Mouse (Mus musculus) limb, embryonic 12.5 days (tissue): ENCODE data around the gene Hps4. TPM values are rescaled to one million over a fixed set of nuclear protein-coding genes. Genes with fewer than 3 reads are reported as not detected.

Source experiments
- ATAC-seq: fragments of 200-750 bp; cut with Nextera tagmentation; 2 replicates; pipeline ENCODE4 v1.8.0; 2017; ENCODE audit warnings: low read depth, moderate TSS enrichment; ENCODE audit not compliant: insufficient number of reproducible peaks, insufficient read depth, low FRiP score, low TSS enrichment
- H3K27ac ChIP-seq: fragments of 300-500 bp; sonication (generic); 2 replicates; pipeline ENCODE4 v1.5.1; 2016; ENCODE audit warnings: mild to moderate bottlenecking, moderate library complexity
- H3K27me3 ChIP-seq: fragments of 300-500 bp; sonication (generic); 2 replicates; pipeline ENCODE4 v1.6.1; 2016; ENCODE audit warnings: mild to moderate bottlenecking, moderate library complexity
- H3K36me3 ChIP-seq: fragments of 300-500 bp; sonication (generic); 2 replicates; pipeline ENCODE4 v1.6.1; 2016; ENCODE audit warnings: mild to moderate bottlenecking, moderate library complexity
- H3K4me1 ChIP-seq: fragments of 300-500 bp; sonication (generic); replicated peaks from 2 replicates; pipeline ENCODE4 v1.6.1; 2016
- H3K4me2 ChIP-seq: fragments of 300-500 bp; sonication (generic); 2 replicates; pipeline ENCODE4 v1.6.1; 2016; ENCODE audit warnings: mild to moderate bottlenecking, moderate library complexity
- H3K4me3 ChIP-seq: fragments of 300-500 bp; sonication (generic); replicated peaks from 2 replicates; pipeline ENCODE4 v1.5.1; 2016; ENCODE audit warnings: mild to moderate bottlenecking
- H3K9ac ChIP-seq: fragments of 300-500 bp; sonication (generic); replicated peaks from 2 replicates; pipeline ENCODE4 v1.6.1; 2016; ENCODE audit warnings: mild to moderate bottlenecking, moderate library complexity
- H3K9me3 ChIP-seq: fragments of 300-500 bp; sonication (generic); 2 replicates; pipeline ENCODE4 v1.6.1; 2016; ENCODE audit warnings: mild to moderate bottlenecking, moderate library complexity
- WGBS: fragments of 180-500 bp; shearing (Covaris S2); methylation state at CpG from one replicate; pipeline ENCODE4 v1.1.7; 2016; 5-methylcytosine and 5-hydroxymethylcytosine counted together
- polyA plus RNA-seq: library from polyadenylated mRNA; unstranded; fragments of >200 nt; fragmentation: Nextera tagmentation; extraction: Ambion mirVana; gene quantifications from 2 replicates; pipeline ENCODE4 v1.2.1, GENCODE M21; 2016

Gene Hps4
- polyA plus RNA-seq, 1 experiment from 2014 or later = 40.1 TPM

GRCm38 (mm10) chr5:112384805-112385472 is 42.1 kb downstream of the Hps4 start:
- H3K9ac ChIP-seq = no peak overlapping the region
- no peaks in the 10 kb centered on the region for H3K9me3 ChIP-seq
- H3K27me3 ChIP-seq = no peaks in the 10 kb centered on the region
- H3K36me3 ChIP-seq = peaks cover 37% of the 10 kb centered on the region
- no peak overlapping the region for H3K4me2 ChIP-seq
- ATAC-seq = no peak
- 93% methylated on average over 13 of the region's 13 CpGs for WGBS
- no peak overlapping the region for H3K4me3 ChIP-seq
- no peak overlapping the region for H3K27ac ChIP-seq
- H3K4me1 ChIP-seq = 0 out of 2 replicates have a peak, but pooled peaks cover 7% of the 10 kb centered on the region

- ATAC-seq = no peak
- no peak overlapping the region for H3K4me2 ChIP-seq
- 0 out of 2 replicates have a peak, but pooled peaks cover 7% of the 10 kb centered on the region for H3K4me1 ChIP-seq
- no peak overlapping the region for H3K4me3 ChIP-seq
- H3K27ac ChIP-seq = no peak overlapping the region
- H3K9me3 ChIP-seq = no peaks in the 10 kb centered on the region
- H3K9ac ChIP-seq = no peak overlapping the region
- peaks cover 41% of the 10 kb centered on the region for H3K36me3 ChIP-seq
- H3K27me3 ChIP-seq = no peaks in the 10 kb centered on the region; the same call in 1 of the 2 replicates
- 62% methylated on average over 2 of the region's 2 CpGs for WGBS
Measured at GRCm38 (mm10) chr5:112385973-112386372, 43.1 kb downstream of the Hps4 start.

DNA sequence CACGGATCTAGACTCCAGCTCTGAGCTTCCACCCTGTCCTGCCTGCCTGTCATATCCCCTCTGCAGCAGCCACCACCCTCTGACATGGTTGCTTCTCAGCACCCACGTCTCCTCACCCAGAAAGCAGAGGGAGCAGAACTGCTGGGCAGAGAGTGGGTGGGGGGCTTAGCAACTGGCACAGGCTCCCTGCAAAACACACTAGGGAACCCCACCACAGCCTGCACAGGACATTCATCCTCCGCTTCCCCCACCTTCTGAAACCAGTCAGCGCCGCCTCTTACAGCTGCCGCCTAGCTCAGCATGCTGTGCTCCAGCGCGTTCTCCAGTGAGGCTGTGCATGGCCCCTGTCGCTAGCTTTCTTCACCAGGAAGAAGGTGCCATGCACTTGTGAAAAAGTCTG is 46.5 kb downstream of the Hps4 start:
- no peak for ATAC-seq
- H3K9ac ChIP-seq = 0 out of 2 replicates have a peak overlapping the region, but pooled peaks have one; percentile 23
- no peak overlapping the region for H3K4me2 ChIP-seq
- H3K9me3 ChIP-seq = no peaks in the 10 kb centered on the region
- peaks cover 30% of the 10 kb centered on the region for H3K27me3 ChIP-seq
- peaks cover 5% of the 10 kb centered on the region for H3K4me1 ChIP-seq
- H3K4me3 ChIP-seq = no peak overlapping the region
- H3K36me3 ChIP-seq = peaks cover 51% of the 10 kb centered on the region
- WGBS = 77% methylated on average over 9 of the region's 9 CpGs
- no peak overlapping the region for H3K27ac ChIP-seq

- Histone ChIP-seq H3K4me1 (peaks cover 14% of the 10 kb centered on the region), H3K27ac (no peak overlapping the region), H3K4me3 (no peak overlapping the region), H3K4me2 (no peak overlapping the region), H3K9ac (no peak overlapping the region), H3K27me3 (peaks cover 30% of the 10 kb centered on the region), H3K36me3 (peaks cover 35% of the 10 kb centered on the region), H3K9me3 (no peaks in the 10 kb centered on the region)
- 47% methylated on average over 16 of the region's 16 CpGs for WGBS
- no peak for ATAC-seq
Measured at GRCm38 (mm10) chr5:112391002-112391401, 48.1 kb downstream of the Hps4 start.

DNA sequence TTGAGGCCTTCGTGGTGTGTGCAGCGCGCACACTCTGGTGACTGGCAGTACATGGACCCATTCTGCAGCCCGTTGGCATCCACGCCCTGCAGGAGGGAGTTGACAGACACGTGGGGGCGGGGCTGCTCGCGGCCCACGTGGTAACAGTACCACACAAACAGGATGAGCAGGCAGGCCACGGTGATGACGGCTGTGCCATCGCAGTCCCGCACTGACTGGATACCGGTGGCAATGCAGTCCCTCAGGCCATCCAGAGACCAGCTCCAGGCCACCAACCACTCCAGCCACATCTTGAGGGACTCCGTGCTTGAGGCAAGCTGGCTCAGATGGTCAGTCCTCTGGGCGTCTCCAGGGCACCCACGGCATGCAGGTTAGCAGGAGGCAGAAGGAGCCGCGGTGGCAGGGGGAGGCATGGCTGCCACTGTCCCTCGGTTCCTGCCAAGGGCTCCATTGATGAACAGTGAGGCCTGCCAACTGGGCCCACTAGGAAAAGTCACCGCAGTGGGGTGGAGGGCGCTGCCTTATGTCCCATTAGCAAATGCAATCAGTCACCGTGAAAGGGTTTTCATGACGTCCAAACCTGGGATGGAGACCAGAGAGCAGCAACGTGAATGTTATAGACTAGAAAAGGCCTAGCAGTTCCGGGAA is 48.9 kb downstream of the Hps4 start:
- H3K4me1 ChIP-seq = peaks cover 18% of the 10 kb centered on the region
- peaks cover 30% of the 10 kb centered on the region for H3K27me3 ChIP-seq
- no peaks in the 10 kb centered on the region for H3K9me3 ChIP-seq
- no peak overlapping the region for H3K4me2 ChIP-seq
- 67% methylated on average over 27 of the region's 27 CpGs for WGBS
- H3K27ac ChIP-seq = no peak overlapping the region
- H3K9ac ChIP-seq = no peak overlapping the region
- no peak for ATAC-seq
- H3K36me3 ChIP-seq = peaks cover 27% of the 10 kb centered on the region
- H3K4me3 ChIP-seq = no peak overlapping the region

- H3K4me3 ChIP-seq = peak overlapping the region; percentile 64
- peaks cover 17% of the 10 kb centered on the region for H3K36me3 ChIP-seq
- peaks cover 30% of the 10 kb centered on the region for H3K27me3 ChIP-seq
- H3K4me2 ChIP-seq = peak overlapping the region; percentile 88
- WGBS = 13% methylated on average over 18 of the region's 18 CpGs
- no peak overlapping the region for H3K27ac ChIP-seq
- H3K9me3 ChIP-seq = no peaks in the 10 kb centered on the region
- peak overlapping the region; percentile 69 for H3K9ac ChIP-seq
- ATAC-seq = peak; percentile 9; the same call in 1 of the 2 replicates
- H3K4me1 ChIP-seq = peaks cover 18% of the 10 kb centered on the region
Measured at GRCm38 (mm10) chr5:112393741-112394414, 51.0 kb downstream of the Hps4 start.

DNA sequence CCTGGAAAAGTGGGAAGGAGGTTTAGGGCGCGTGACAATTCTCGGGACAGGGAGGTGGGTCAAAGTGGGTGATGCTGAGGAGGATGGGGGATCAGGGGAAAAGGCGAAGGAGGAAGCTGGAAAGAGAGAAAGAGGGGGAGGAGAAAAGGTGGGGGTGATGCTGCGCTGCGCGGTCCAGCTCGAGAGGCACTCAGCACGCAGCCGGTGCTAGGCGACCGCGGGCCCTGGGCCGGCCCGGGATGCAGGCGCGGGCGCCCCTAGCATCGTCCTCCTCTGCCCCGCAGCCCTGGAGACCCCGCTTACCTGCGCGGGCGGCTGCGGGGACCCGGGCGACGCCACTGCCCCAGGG is 51.5 kb downstream of the Hps4 start:
- ATAC-seq = peak; percentile 39
- peak overlapping the region; percentile 64 for H3K4me3 ChIP-seq
- H3K9me3 ChIP-seq = no peaks in the 10 kb centered on the region
- no peak overlapping the region for H3K27ac ChIP-seq
- H3K36me3 ChIP-seq = peaks cover 14% of the 10 kb centered on the region
- H3K9ac ChIP-seq = peak overlapping the region; percentile 69
- peak overlapping the region; percentile 88 for H3K4me2 ChIP-seq
- H3K4me1 ChIP-seq = peaks cover 18% of the 10 kb centered on the region
- peaks cover 30% of the 10 kb centered on the region for H3K27me3 ChIP-seq
- WGBS = 1% methylated on average over 28 of the region's 28 CpGs

DNA sequence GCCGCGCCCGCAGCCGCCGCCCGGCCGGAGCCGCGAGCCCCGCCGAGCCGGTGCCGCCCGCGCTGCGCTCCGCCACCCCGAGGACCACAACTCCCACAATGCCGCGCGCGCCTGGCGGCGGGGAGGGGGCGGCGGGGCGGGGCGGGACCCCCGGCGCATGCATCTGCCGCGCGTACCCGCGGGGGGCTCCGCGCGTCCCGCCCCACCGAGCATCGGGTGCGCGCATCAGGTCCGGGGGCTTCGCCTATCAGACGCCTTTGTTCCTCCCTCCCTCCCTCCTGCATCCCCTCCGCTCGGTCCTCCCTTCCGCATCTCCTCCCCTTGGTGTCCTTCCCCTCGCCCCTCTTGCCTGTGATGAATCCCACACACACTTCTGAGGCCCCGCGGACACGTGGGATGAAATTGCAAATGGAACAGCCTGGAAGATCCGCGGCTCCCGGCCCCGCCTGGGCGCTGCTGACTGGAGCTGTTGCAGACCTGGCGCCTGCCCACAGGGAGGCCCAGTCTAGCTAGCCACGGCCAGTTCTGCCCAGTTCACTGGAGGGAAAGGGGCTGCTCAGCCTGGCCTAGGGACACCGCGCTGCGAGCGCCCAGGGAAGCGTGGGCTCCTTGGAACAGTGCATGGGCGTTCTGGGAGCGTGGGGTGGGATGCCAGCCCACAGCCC is 52.0 kb downstream of the Hps4 start, which contains the start of gene Asphd2:
Gene Asphd2, minus strand, starts transcription at position 88 of the 665 bp plus-strand sequence.
- Histone ChIP-seq H3K9ac (peak within 1 kb of the TSS; percentile 69), H3K4me3 (peak within 1 kb of the TSS; percentile 64), H3K9me3 (no peaks in the 10 kb centered on the region), H3K36me3 (peaks cover 14% of the 10 kb centered on the region), H3K27ac (peak within 1 kb of the TSS; percentile 85), H3K27me3 (peaks cover 30% of the 10 kb centered on the region), H3K4me2 (peak within 1 kb of the TSS; percentile 88), H3K4me1 (peaks cover 18% of the 10 kb centered on the region)
- 1% methylated on average over 51 of the region's 67 CpGs for WGBS
- ATAC-seq = peak; percentile 81

GRCm38 (mm10) chr5:112396066-112396465 is 53.2 kb downstream of the Hps4 start:
- H3K9ac ChIP-seq = no peak overlapping the region
- H3K9me3 ChIP-seq = no peaks in the 10 kb centered on the region
- H3K36me3 ChIP-seq = peaks cover 9% of the 10 kb centered on the region
- H3K4me2 ChIP-seq = no peak overlapping the region
- peaks cover 18% of the 10 kb centered on the region for H3K4me1 ChIP-seq
- no peak overlapping the region for H3K4me3 ChIP-seq
- 47% methylated on average over 18 of the region's 18 CpGs for WGBS
- no peak overlapping the region for H3K27ac ChIP-seq
- H3K27me3 ChIP-seq = peaks cover 30% of the 10 kb centered on the region
- ATAC-seq = no peak

- H3K27ac ChIP-seq = no peak overlapping the region
- H3K36me3 ChIP-seq = no peaks in the 10 kb centered on the region
- WGBS = 68% methylated on average over 10 of the region's 10 CpGs
- no peaks in the 10 kb centered on the region for H3K27me3 ChIP-seq
- no peak overlapping the region for H3K4me2 ChIP-seq
- H3K9ac ChIP-seq = no peak overlapping the region
- no peaks in the 10 kb centered on the region for H3K9me3 ChIP-seq
- H3K4me3 ChIP-seq = no peak overlapping the region
- ATAC-seq = no peak
- peaks cover 13% of the 10 kb centered on the region; the same call in 1 of the 2 replicates for H3K4me1 ChIP-seq
Measured at GRCm38 (mm10) chr5:112399284-112399683, 56.4 kb downstream of the Hps4 start.

DNA sequence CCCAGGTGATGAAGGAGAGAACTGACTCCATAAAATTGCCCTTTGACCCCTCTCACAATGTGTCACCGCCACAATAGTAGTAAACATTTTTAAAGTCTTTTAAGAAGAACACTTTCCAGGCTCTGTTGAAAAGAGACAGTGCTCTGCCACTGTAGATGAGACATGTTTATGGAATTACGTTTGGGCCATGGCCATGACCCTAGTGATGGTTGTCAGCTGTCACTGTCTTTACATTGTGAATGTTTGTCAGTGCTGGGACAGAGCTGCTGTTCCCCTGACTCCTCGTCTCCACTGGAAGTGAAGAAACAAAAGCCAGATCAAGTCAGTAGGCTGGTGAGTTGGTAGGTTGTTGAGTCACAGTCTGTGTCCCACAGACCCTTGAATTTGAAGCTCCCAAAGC is 59.6 kb downstream of the Hps4 start:
- no peak overlapping the region for H3K4me2 ChIP-seq
- H3K27ac ChIP-seq = no peak overlapping the region
- 43% methylated on average over 3 of the region's 3 CpGs for WGBS
- H3K9me3 ChIP-seq = no peaks in the 10 kb centered on the region
- no peaks in the 10 kb centered on the region for H3K36me3 ChIP-seq
- H3K27me3 ChIP-seq = peaks cover 1% of the 10 kb centered on the region; the same call in 1 of the 2 replicates
- no peak overlapping the region for H3K4me3 ChIP-seq
- ATAC-seq = no peak
- no peak overlapping the region for H3K9ac ChIP-seq
- no peaks in the 10 kb centered on the region for H3K4me1 ChIP-seq
